Mouse (Mus musculus) ES-E14 (cell line): ENCODE measurements around the gene Cntn4. TPM values are rescaled to one million over a fixed set of nuclear protein-coding genes. Genes with fewer than 3 reads are reported as not detected.

Experiments used
- DNase-seq: peaks from one replicate; pipeline ENCODE4 v3.0.0-alpha.2; 2013; ENCODE audit warnings: low read depth, low spot score
- H3K27ac ChIP-seq: 2 replicates; pipeline ENCODE4 v1.5.1; 2012; ENCODE audit warnings: low read depth, mild to moderate bottlenecking, low read length, moderate library complexity, mixed read lengths; ENCODE audit not compliant: poor library complexity, insufficient read depth, severe bottlenecking
- H3K36me3 ChIP-seq: 2 replicates; pipeline ENCODE4 v1.6.1; 2012; ENCODE audit warnings: mild to moderate bottlenecking, low read length, moderate library complexity, mixed read lengths; ENCODE audit not compliant: control insufficient read depth, poor library complexity, insufficient read depth, severe bottlenecking
- H3K4me1 ChIP-seq, 2 experiments: fragments of 150-350 bp in 1 of 2; sonication (generic) in 1 of 2; 2 replicates each; pipeline ENCODE4 v1.6.1; 2012; ENCODE audit warnings: low read length in 2 of 2, mild to moderate bottlenecking in 1 of 2, mixed read lengths in 1 of 2; ENCODE audit not compliant: control insufficient read depth in 2 of 2, insufficient read depth in 2 of 2, poor library complexity in 1 of 2
- H3K4me3 ChIP-seq, 2 experiments: fragments of 150-350 bp in 1 of 2; sonication (generic) in 1 of 2; 2 replicates each; pipeline ENCODE4 v1.5.1; 2012; ENCODE audit warnings: low read length in 2 of 2, low read depth in 1 of 2, mild to moderate bottlenecking in 1 of 2, mixed read lengths in 1 of 2; ENCODE audit not compliant: insufficient read depth in 1 of 2, poor library complexity in 1 of 2, severe bottlenecking in 1 of 2
- H3K9ac ChIP-seq: 2 replicates; pipeline ENCODE4 v1.6.1; 2012; ENCODE audit warnings: low read depth, mild to moderate bottlenecking, low read length, mixed read lengths; ENCODE audit not compliant: poor library complexity, insufficient read depth, severe bottlenecking
- H3K9me3 ChIP-seq: fragments of 150-350 bp; sonication (generic); 2 replicates; pipeline ENCODE4 v1.6.1; 2012; ENCODE audit warnings: low read depth, mild to moderate bottlenecking, low read length; ENCODE audit not compliant: control insufficient read depth, insufficient read depth
- CHD2 ChIP-seq: IDR thresholded peaks from 2 replicates; pipeline ENCODE4 v1.6.1; 2014; ENCODE audit warnings: mild to moderate bottlenecking, low read depth, low read length, inconsistent platforms
- HCFC1 ChIP-seq: IDR thresholded peaks from 2 replicates; pipeline ENCODE4 v1.6.1; 2012; ENCODE audit warnings: low read length, inconsistent platforms, borderline replicate concordance; ENCODE audit not compliant: insufficient read depth
- MAFK ChIP-seq: IDR thresholded peaks from 2 replicates; pipeline ENCODE4 v1.6.1; 2014; ENCODE audit warnings: mild to moderate bottlenecking, low read depth, low read length, inconsistent platforms; ENCODE audit not compliant: insufficient read depth
- ZC3H11A ChIP-seq: IDR thresholded peaks from 2 replicates; pipeline ENCODE4 v1.6.1; 2012; ENCODE audit warnings: low read depth, mild to moderate bottlenecking, inconsistent platforms, low read length, borderline replicate concordance
- ZNF384 ChIP-seq: IDR thresholded peaks from 2 replicates; pipeline ENCODE4 v1.6.1; 2012; ENCODE audit warnings: low read depth, low read length, inconsistent platforms
- in situ Hi-C, 2 experiments: fragments of 600-800 bp; cut with MboI; formaldehyde crosslinking; loops; one replicate each; pipeline ENCODE4 v1.15.1; 2025; ENCODE audit warnings: low sequenced_read_pairs in 2 of 2, inconsistent platforms in 1 of 2; ENCODE audit not compliant: unreplicated experiment in 2 of 2
- total RNA-seq: library from RNA; depleted of rRNA; stranded (reverse); fragments of 300-350 nt; gene quantifications from 2 replicates; pipeline ENCODE4 v1.2.3, GENCODE M21; 2012

Cntn4 gene
- total RNA-seq, 1 experiment: 0.80 TPM

- no peak for TF ChIP-seq CHD2
- TF ChIP-seq ZC3H11A: no peak
- TF ChIP-seq MAFK: no peak
- Histone ChIP-seq H3K9ac (no peak overlapping the region), H3K9me3 (no peaks in the 10 kb centered on the region), H3K4me1 (no peaks in the 10 kb centered on the region), H3K36me3 (no peaks in the 10 kb centered on the region), H3K4me3 (no peak overlapping the region), H3K27ac (no peak overlapping the region)
- no peak for DNase-seq
- in situ Hi-C loops: no loop called here
Measured at GRCm38 (mm10) chr6:106177546-106177945, 500.1 kb downstream of the Cntn4 start.

GRCm38 (mm10) chr6:106181596-106181995 is 504.1 kb downstream of the Cntn4 start:
- no peaks in the 10 kb centered on the region for H3K36me3 ChIP-seq
- H3K4me1 ChIP-seq: no peaks in the 10 kb centered on the region
- H3K27ac ChIP-seq: no peak overlapping the region
- no peak overlapping the region for H3K9ac ChIP-seq
- H3K4me3 ChIP-seq: no peak overlapping the region
- no peak for DNase-seq
- TF ChIP-seq HCFC1: no peak
- no peak for TF ChIP-seq ZC3H11A
- TF ChIP-seq MAFK: no peak
- no peak for TF ChIP-seq CHD2
- TF ChIP-seq ZNF384: no peak
- in situ Hi-C loops: no loop called here
- H3K9me3 ChIP-seq: no peaks in the 10 kb centered on the region

GRCm38 (mm10) chr6:106200974-106201373 is 523.5 kb downstream of the Cntn4 start:
- in situ Hi-C loops: no loop called here
- TF ChIP-seq ZC3H11A: no peak
- TF ChIP-seq ZNF384: no peak

GRCm38 (mm10) chr6:106207401-106207800 is 529.9 kb downstream of the Cntn4 start:
- H3K9ac ChIP-seq: no peak overlapping the region
- H3K4me3 ChIP-seq: no peak overlapping the region
- no peak overlapping the region for H3K27ac ChIP-seq
- no peaks in the 10 kb centered on the region for H3K4me1 ChIP-seq
- in situ Hi-C loops: no loop called here
- TF ChIP-seq HCFC1 (no peak), ZNF384 (no peak)
- no peak for DNase-seq
- no peaks in the 10 kb centered on the region for H3K9me3 ChIP-seq
- no peaks in the 10 kb centered on the region for H3K36me3 ChIP-seq

More at GRCm38 (mm10) chr6:106200974-106201373, 523.5 kb downstream of the Cntn4 start:
- Histone ChIP-seq H3K4me3 (no peak overlapping the region), H3K9ac (no peak overlapping the region), H3K4me1 (no peaks in the 10 kb centered on the region), H3K36me3 (no peaks in the 10 kb centered on the region), H3K9me3 (no peaks in the 10 kb centered on the region), H3K27ac (no peak overlapping the region)
- no peak for DNase-seq

GRCm38 (mm10) chr6:106213071-106213470 is 535.6 kb downstream of the Cntn4 start:
- no peaks in the 10 kb centered on the region for H3K36me3 ChIP-seq
- H3K9ac ChIP-seq: no peak overlapping the region
- in situ Hi-C loops: no loop called here
- H3K4me3 ChIP-seq: no peak overlapping the region
- H3K4me1 ChIP-seq: no peaks in the 10 kb centered on the region
- TF ChIP-seq ZC3H11A (no peak), ZNF384 (no peak), CHD2 (no peak), MAFK (no peak), HCFC1 (no peak)
- no peak overlapping the region for H3K27ac ChIP-seq
- DNase-seq: no peak
- no peaks in the 10 kb centered on the region for H3K9me3 ChIP-seq
